In the genomic region with DNA sequence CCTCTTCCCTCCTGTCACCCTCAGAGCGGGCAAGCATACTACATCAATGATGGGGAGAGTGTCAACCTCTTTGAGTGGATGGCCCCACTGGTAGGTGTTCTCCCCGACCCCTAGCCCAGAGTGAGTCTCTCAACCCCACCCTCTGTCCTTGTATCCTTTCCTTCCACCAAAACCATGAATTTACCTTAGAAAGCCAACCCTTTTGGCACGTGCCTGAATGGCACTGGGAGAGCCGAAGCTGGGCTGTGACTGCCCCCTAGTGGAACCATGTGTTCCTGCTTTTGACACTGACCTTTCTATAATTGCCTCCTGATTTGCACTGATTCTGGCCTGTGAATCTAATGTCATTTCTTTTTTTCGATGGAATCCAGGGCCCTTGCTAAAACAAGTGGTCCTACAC, we compare ENCODE assay signal across 10 mouse cellular contexts. TPM values are rescaled to one million over a fixed set of nuclear protein-coding genes. Genes with fewer than 3 reads are reported as not detected.
DNase-seq lines count a peak whose midpoint lies in the region; ATAC-seq and TF ChIP-seq lines count a peak whose summit lies in the region.
"Had no signal": no experiment of that assay in that cellular context is flagged by ENCODE, and none has a peak within 500 bp of the region (broad histone marks: within the 10 kb centered on the region; RNA-seq: fewer than 3 reads in every experiment).

No protein-coding gene starts in this region.

- no peaks in the 10 kb centered on the region for H3K36me3 ChIP-seq in heart, embryonic 10.5 days
- no peaks in the 10 kb centered on the region for H3K36me3 ChIP-seq in hindbrain, embryonic 16.5 days (ENCODE audit: control insufficient read depth, insufficient read depth, low read length)
- no peaks in the 10 kb centered on the region for H3K36me3 ChIP-seq in midbrain, embryonic 12.5 days

- peak; percentile 87 for TF ChIP-seq CTCF in bone marrow macrophage, adult 2 months (IDR thresholded peaks at IDR 0.05; ENCODE audit: low read depth, low read length)

- H3K4me1 ChIP-seq in heart, embryonic 10.5 days, result 0 out of 2 replicates have a peak, but pooled peaks cover 3% of the 10 kb centered on the region
- H3K4me1 ChIP-seq in bone marrow macrophage, adult 2 months (ENCODE audit: control insufficient read depth, insufficient read depth, low read length), result no peaks in the 10 kb centered on the region
- H3K4me1 ChIP-seq in hindbrain, embryonic 16.5 days (ENCODE audit: control insufficient read depth, insufficient read depth, low read depth, low read length), result no peaks in the 10 kb centered on the region
- no peaks in the 10 kb centered on the region for H3K4me1 ChIP-seq in midbrain, embryonic 12.5 days

- H3K27me3 ChIP-seq in heart, embryonic 10.5 days (ENCODE audit: insufficient read depth, poor library complexity, severe bottlenecking), result peaks cover 11% of the 10 kb centered on the region; the same call in 1 of the 2 replicates
- no peaks in the 10 kb centered on the region; the same call in 1 of the 2 replicates for H3K27me3 ChIP-seq in hindbrain, embryonic 16.5 days (replicated peaks; ENCODE audit: control insufficient read depth, insufficient read depth, low read length)
- peaks cover 11% of the 10 kb centered on the region; the same call in 1 of the 2 replicates for H3K27me3 ChIP-seq in midbrain, embryonic 12.5 days

- intact Hi-C loops in left cerebral cortex, postnatal 4 days (cut with DNase I), result loop anchor here (2.0 to 5.0 kb wide), 2 partner anchors 66 to 152 kb away; partner anchors contain the start of gene Pdzd9

- H3K9ac ChIP-seq in hindbrain, embryonic 16.5 days (ENCODE audit: low read depth, low read length), result no peak overlapping the region
- H3K9ac ChIP-seq in midbrain, embryonic 12.5 days (replicated peaks), result no peak overlapping the region

- no peak overlapping the region for H3K27ac ChIP-seq in heart, embryonic 10.5 days
- no peak overlapping the region for H3K27ac ChIP-seq in bone marrow macrophage, adult 2 months (ENCODE audit: insufficient read depth, low read depth, low read length)
- no peak overlapping the region for H3K27ac ChIP-seq in hindbrain, embryonic 16.5 days (ENCODE audit: low read depth, low read length)
- H3K27ac ChIP-seq in midbrain, embryonic 12.5 days (replicated peaks), result no peak overlapping the region

- peak; percentile 68 for DNase-seq in heart, adult 8-10 months (ENCODE audit: low spot score)
- no peak for DNase-seq in heart, embryonic 10.5 days (ENCODE audit: low spot score)
- peak; percentile 76 for DNase-seq in left cerebral cortex, postnatal 4 days
- peak; percentile 39 for DNase-seq in right cerebral cortex, postnatal 25 days

- no peaks in the 10 kb centered on the region for H3K9me3 ChIP-seq in heart, embryonic 10.5 days
- H3K9me3 ChIP-seq in hindbrain, embryonic 16.5 days (ENCODE audit: control insufficient read depth, low read length), result no peaks in the 10 kb centered on the region
- no peaks in the 10 kb centered on the region for H3K9me3 ChIP-seq in midbrain, embryonic 12.5 days

- TF ChIP-seq POLR2A in bone marrow macrophage, adult 2 months (IDR thresholded peaks at IDR 0.05; ENCODE audit: borderline replicate concordance, low read depth, low read length), result no peak

- ATAC-seq in erythroid progenitor cell, adult 5-6 weeks (replicated peaks; ENCODE audit: low FRiP score, poor library complexity, severe bottlenecking), result peak; percentile 70
- ATAC-seq in hindbrain, embryonic 16.5 days, result peak; percentile 60; the same call in 1 of the 2 replicates
- ATAC-seq in midbrain, embryonic 12.5 days (ENCODE audit: low FRiP score, low read depth), result peak; percentile 50; the same call in 1 of the 2 replicates

- no peak overlapping the region for H3K4me2 ChIP-seq in hindbrain, embryonic 16.5 days (ENCODE audit: low read length)
- no peak overlapping the region for H3K4me2 ChIP-seq in midbrain, embryonic 12.5 days (replicated peaks)

- no peak overlapping the region for H3K4me3 ChIP-seq in heart, embryonic 10.5 days
- H3K4me3 ChIP-seq in bone marrow macrophage, adult 2 months (ENCODE audit: insufficient read depth, low read length), result no peak overlapping the region
- no peak overlapping the region for H3K4me3 ChIP-seq in hindbrain, embryonic 16.5 days (ENCODE audit: low read length)
- no peak overlapping the region for H3K4me3 ChIP-seq in midbrain, embryonic 12.5 days

- 18% methylated on average over 5 of the region's 5 CpGs for WGBS in heart, embryonic 10.5 days
- WGBS in hindbrain, embryonic 16.5 days, result 25% methylated on average over 5 of the region's 5 CpGs
- 17% methylated on average over 5 of the region's 5 CpGs for WGBS in midbrain, embryonic 12.5 days

RNA-seq across cellular contexts. Expression of gene Gm5737, which starts 11.1 kb away (rescaled TPM):
- not detected for total RNA-seq in heart, adult 8-10 months (2022)
- polyA plus RNA-seq in heart, embryonic 10.5 days (2016; fragmentation: Nextera tagmentation; extraction: Ambion mirVana), result not detected in 2 replicates
- not detected in 2 replicates for polyA plus RNA-seq in bone marrow macrophage, adult 2 months (2012; ENCODE audit: insufficient read depth, insufficient read length, missing spikeins)
- total RNA-seq in erythroid progenitor cell, adult 5-6 weeks (2015; ENCODE audit: low replicate concordance), result not detected in 2 replicates
- not detected in 2 replicates for total RNA-seq in erythroid progenitor cell, adult 5-6 weeks (2017; ENCODE audit: low replicate concordance)
- polyA plus RNA-seq in hindbrain, embryonic 16.5 days (2015; fragmentation: Nextera tagmentation; extraction: Ambion mirVana), result 0.11 and 0.16 TPM in 2 replicates
- total RNA-seq in left cerebral cortex, postnatal 4 days (2021), result under 1 TPM; 0.28 to 0.40 TPM
- not detected in 2 replicates for polyA plus RNA-seq in midbrain, embryonic 12.5 days (2016; fragmentation: Nextera tagmentation; extraction: Ambion mirVana)
- total RNA-seq: adrenal gland, postnatal 4 days had no signal
- polyA plus RNA-seq: liver, embryonic 16.5 days had no signal

RNA-seq across cellular contexts. Expression of gene Eef2k, which starts 19.4 kb away (rescaled TPM):
- total RNA-seq in heart, adult 8-10 months (2022), result 10 to 100 TPM; 23.0 to 42.1 (median 30.7) TPM
- 16.3 and 17.3 TPM in 2 replicates for polyA plus RNA-seq in heart, embryonic 10.5 days (2016; fragmentation: Nextera tagmentation; extraction: Ambion mirVana)
- polyA plus RNA-seq in bone marrow macrophage, adult 2 months (2012; ENCODE audit: insufficient read depth, insufficient read length, missing spikeins), result 10.4 and 15.1 TPM in 2 replicates
- total RNA-seq in erythroid progenitor cell, adult 5-6 weeks (2015; ENCODE audit: low replicate concordance), result 35.6 and 62.3 TPM in 2 replicates
- total RNA-seq in erythroid progenitor cell, adult 5-6 weeks (2017; ENCODE audit: low replicate concordance), result 80.2 and 225 TPM in 2 replicates
- polyA plus RNA-seq in hindbrain, embryonic 16.5 days (2015; fragmentation: Nextera tagmentation; extraction: Ambion mirVana), result 37.4 and 40.3 TPM in 2 replicates
- 10 to 100 TPM; 74.3 to 74.6 TPM for total RNA-seq in left cerebral cortex, postnatal 4 days (2021)
- 27.9 and 29.6 TPM in 2 replicates for polyA plus RNA-seq in midbrain, embryonic 12.5 days (2016; fragmentation: Nextera tagmentation; extraction: Ambion mirVana)
